Mouse (Mus musculus) frontal cortex, postnatal 10 days (tissue): Measurements from ENCODE around the gene Gstm5.
"Not testable (repeated sequence)": the region's sequence is repeated elsewhere in the genome, so short reads cannot be mapped to it uniquely, and the experiment has no call there.

Experiments used
- DNase-seq, 2 experiments: peaks; one replicate each; pipeline ENCODE4 v3.0.0; 2022; ENCODE audit warnings: low spot score in 2 of 2, mixed read lengths in 1 of 2

Gene Gstm5

DNA sequence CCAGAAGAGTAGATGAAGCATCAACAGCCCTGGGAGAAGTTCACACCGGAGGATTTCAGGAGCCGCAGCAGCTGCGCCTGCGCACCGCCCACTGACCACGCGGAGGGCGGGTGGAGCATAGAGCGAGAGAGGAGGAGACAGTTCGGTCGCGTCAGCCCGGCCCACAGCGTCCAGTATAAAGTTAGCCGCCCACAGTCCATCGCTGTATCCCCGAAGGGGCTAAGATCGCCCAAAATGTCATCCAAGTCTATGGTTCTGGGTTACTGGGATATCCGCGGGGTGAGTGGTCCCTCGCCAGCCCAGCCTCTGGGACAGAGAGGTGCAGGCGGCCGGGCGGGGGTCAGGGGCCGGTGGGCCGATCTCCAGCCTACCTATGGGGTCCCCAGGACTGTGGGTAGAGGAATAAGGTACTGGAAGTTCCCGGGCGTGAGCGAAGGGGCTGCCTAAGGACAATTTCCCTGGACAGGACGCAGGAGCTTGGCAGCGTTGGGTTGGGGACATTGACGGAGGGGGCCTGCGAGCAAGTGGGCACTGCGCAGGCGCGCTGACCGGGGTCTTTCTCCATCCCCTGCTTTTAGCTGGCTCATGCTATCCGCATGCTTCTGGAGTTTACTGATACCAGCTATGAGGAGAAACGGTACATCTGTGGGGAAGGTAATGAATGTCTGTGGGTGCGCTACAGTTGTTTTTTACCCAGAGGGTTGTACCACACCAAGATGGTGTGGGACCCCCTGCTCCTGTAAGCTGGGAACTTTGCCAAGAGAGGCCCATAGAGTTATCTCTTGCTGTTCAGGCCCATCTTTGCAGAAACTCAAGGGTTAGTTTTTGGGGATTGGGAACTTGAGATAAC is at the start of gene Gstm5:
Gstm5 (plus strand) TSS at position 102 of the 850 bp plus-strand sequence.
- DNase-seq: peak; percentile 79 to 83

DNA sequence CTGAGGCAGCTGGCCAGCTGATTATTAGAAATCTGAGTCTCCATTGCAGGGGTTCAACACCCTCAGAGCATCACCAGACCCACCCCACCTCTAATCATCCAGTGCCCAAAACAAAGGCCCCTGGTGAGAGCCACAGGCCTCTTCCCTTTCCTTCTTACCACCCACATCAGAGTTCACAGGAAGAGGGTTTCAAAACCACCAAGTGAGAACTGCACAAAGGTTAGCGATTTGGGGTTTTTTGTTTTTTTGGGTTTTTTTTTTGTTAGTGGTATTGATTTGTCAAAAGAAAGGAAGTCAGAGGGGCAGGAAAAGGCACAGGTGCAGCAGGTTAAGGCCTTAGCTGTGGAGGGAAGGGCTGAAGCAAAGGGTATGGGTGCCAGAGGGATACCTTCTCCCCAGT is 49.4 kb upstream of the Gstm5 start:
- DNase-seq: no peak

DNA sequence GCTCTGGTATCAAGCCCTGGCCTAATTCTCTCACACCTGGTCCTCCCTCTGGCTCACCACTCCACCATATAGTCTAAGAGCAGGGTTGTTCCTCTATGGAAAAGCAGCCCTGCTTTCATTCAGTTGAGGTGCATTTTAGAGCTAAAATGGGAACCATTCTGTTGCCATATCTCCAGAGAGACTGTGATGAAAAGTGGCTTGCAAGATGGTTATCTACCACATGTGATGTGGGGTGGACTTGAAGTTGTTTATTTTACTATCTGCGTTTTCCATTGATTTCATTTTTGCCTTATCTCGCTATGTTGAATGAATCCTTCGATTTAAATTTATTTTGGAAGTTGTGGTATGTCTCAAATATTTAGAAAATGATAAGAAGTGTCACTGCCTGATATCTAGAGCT is 48.8 kb upstream of the Gstm5 start:
- DNase-seq: no peak

DNA sequence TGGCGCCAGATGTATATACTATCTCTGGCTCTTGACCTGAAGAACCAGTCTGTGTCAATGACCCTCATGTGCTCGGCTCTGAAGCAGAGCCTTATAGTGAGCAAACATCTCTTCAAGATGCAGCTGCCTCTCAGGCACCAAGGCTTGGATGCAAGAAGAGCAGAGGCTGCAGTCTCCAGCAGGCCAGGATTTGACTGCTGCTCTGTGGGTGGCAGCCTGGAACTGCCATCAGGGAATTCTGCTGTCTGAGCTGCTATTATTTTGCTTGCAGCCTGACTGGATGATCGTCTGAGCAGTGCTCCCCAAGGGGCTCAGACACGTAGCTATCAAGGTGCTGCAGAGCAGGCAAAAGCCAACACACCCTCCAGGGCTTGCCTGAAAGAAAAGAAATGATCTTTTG is 47.5 kb upstream of the Gstm5 start:
- no peak for DNase-seq

DNA sequence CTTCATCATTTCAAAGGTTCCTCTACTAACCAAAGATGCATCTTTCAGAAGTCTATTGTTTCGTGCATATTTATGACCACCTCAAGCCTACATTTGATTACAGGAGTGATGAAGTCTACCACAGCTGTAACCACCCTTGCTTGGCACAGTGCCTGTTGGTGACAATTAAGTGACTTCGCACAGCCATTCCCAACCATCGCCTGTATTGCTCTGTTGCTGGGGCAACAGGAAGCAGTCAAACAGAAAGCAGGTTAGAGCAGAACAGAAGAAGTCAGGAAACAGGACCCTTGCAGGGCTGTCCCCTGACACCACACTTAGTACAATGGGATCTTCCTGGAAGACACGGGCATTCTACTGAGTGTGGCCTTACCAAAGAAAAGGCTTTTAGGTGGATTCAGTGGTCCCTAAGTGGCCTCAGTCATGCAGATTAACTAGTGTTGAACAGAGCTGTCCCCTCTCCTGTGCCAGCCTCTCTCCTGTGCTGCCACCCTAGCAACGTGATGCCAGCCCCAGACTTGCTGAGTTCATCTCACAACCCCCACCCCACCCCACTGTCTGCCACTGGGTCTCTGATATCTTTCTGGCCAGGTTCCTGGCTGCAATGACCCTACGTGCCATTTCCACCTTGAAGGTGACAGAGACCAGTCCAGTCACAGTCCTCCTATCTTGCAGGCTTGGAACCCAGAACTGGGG is 46.5 kb upstream of the Gstm5 start:
- no peak for DNase-seq

DNA sequence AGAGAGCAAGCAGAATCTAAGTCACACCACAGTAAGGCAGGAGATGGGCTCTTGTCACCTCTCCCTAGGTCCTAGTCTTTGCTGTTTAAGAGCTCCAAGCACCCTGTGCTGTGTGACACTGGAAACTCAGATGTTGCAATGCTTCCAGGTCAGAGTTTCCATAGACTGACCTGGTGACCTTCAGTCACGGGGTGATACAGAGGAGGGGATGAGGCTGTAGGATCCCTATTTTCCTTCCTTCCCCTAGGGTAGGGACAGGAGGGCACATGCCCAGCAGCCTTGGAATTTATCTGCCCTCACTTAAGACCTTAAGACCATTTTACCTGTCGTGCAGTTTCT is 46.0 kb upstream of the Gstm5 start:
- no peak for DNase-seq

DNA sequence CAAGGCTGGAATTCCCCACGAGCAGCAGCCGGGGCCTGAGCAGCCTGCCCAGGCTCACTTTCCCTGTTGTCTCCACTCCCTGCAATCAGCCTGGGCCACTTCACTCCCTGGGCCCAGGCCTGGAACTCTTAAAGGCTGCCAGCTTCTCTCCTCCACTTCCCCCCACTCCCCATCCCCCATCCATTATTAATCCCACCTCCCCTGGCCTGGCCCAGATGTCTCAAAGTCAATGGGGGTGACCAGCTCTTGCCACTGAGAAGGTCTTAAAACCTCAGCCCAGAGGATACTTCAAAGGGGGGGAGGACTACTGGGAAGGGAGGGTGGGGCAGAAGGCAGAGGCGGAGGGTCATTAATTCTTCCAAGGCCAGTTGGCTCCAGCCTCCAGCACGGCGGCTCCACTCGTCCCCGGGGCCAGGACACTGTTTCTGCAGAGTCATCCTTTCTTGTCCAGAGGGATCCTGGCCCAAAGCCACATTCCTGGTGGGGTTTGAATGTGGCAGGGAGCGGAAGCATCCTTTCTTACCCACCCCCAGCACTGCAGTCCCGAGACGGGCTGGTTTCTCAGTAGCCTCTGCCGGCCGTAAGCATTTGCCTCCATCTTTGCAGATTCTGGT is 45.1 kb upstream of the Gstm5 start:
- no peak for DNase-seq

DNA sequence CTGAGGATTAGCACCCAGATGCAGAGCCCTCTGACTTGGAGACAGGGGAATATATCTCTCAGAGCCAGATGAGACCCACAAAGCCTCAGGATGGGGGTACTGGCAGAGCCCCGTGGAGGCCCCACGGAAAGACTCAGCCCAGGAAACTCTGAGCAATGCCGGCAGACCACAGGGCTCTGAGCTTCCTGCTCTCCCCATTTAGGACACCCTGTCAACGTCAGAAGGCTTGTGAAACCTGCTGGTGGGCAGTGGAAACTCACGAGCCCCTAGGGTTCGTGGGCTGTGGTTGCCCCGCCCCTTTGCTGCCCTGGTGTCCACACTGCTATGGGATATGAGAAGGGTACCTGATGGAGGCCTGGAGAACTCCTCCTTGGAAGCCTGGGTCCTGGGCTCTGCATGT is 42.8 kb upstream of the Gstm5 start:
- DNase-seq: no peak

DNA sequence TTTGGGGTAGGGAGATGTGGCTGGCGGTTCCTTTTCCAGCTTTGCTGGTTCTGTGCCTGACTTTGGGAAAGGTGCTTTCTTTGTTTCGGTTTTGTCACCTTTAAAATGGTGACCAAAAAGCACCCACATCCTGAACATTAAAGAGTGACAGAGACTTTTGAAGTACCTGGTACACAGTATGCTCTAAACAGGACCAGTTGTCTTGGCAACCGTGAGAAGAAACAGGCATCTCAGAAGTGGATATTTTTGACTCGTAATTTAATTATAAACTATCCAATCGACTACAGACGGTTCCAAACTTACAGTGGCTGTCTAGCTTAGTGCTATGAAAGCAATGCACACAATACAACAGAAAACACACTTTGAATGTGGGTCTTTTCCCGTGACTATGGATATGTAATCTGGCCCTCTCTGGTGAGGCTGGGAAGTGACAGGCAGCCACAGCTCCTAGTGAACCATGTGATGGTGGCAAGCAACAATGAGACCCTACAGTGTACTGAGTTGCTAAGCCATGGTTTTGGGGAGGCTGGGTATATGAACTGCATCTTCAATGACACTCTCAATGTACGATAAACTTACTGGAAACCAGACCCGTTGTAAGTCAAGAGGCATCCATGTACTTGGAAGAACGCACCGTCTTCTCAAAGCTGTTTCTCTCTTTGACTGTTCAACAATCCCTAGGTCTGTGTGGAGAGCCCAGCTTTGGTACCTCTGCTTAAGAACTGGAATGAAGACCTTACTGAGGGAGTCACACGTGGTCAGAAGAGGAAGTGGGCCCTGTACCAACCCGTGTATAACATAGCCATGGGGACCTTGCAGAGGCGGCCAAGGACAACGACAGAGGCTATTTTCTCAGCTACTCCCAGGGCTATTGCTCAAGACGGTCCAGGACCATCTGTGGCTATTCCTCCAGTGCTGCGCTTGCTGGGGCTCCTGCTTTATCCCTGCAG is 42.1 kb upstream of the Gstm5 start:
- no peak for DNase-seq

DNA sequence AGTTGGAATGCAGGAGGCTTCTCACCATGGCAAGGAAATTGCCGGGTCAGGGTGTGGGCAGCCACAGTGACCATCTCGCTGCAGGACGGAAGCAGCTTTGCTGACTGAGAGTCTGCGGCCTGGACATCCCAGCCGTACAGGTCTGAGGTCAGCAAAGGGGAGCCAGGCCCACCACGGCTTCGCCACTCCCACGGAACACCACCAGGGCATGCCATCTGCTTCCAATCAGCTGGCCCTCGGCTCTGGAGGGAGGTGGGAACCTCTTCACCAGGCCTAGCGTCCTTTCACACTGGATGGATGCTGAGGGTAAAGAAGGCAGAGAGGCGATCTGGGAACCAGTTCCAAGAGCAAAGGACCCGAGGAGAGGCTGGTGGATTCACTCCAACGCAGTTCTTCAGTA is 40.3 kb upstream of the Gstm5 start:
- DNase-seq: no peak

DNA sequence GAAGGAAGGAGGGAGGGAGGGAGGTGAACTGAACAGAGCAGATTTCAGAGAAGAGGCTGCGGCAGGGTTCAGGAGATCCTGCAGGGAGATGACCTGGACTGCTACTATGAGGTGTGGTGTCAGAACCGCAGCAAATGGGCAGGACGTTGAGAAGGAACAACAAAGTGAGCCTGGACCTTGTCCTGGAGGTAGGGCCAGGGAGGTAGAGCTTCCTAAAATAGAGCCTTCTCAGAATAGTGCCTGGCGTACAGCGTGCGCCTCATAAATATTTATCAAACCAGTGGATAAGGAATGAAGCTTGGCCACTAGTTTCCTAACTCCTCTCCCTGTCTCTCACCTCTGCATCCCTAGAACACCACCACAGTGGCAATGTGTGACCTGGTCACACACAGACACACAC is 38.0 kb upstream of the Gstm5 start:
- DNase-seq: no peak

DNA sequence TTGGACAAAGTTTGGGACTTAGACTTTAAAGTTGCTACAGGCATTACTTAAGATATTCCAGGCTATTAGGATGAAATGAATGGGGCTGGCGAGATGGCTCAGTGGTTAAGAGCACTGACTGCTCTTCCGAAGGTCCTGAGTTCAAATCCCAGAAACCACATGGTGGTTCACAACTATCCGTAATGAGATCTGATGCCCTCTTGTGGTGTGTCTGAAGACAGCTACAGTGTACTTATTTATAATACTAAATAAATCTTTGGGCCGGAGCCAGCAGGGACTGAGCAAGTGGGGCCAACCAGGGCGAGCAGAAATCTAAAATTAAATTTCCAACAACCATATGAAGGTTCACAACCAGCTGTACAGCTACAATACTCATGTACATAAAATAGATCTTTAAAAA is 34.1 kb upstream of the Gstm5 start:
- DNase-seq: not testable (repeated sequence)

DNA sequence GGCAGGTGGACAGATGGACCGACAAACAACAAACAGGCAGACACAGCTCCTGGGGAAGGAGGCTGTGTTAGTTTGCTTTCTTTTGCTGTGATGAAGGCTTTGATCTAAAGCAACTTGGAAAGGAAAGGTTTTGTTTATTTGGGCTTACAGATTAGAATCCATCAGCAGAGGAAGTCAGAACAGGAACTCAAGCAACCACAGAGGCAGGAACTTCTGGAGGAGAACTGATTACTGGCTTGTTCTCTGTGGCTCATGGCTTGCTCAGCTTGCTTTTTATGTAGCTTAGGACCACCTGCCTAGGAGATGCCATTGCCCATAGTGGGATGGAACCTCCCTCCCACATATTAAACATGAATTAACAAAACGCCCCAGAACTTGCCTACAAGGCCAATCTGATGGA is 33.1 kb upstream of the Gstm5 start:
- no peak for DNase-seq

DNA sequence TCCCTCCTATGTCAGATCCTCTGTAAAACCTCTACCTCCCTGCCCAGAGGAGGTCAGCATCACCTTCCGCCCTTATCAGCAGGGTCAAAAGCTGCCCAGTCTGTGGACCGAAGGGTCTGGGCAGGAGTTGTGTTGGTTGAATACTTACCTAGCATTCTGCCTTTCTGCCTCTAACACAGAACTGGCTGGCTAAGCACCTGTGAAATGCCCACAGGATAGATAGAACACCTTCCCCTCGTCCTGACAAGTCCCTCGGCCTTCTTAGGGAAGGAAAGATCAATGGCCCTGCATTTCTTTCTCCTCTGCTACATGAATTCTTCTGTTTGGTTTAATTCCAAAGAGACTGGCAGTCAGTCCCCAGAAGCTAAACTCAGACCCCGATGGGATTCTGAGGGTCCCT is 32.1 kb upstream of the Gstm5 start:
- DNase-seq: no peak

DNA sequence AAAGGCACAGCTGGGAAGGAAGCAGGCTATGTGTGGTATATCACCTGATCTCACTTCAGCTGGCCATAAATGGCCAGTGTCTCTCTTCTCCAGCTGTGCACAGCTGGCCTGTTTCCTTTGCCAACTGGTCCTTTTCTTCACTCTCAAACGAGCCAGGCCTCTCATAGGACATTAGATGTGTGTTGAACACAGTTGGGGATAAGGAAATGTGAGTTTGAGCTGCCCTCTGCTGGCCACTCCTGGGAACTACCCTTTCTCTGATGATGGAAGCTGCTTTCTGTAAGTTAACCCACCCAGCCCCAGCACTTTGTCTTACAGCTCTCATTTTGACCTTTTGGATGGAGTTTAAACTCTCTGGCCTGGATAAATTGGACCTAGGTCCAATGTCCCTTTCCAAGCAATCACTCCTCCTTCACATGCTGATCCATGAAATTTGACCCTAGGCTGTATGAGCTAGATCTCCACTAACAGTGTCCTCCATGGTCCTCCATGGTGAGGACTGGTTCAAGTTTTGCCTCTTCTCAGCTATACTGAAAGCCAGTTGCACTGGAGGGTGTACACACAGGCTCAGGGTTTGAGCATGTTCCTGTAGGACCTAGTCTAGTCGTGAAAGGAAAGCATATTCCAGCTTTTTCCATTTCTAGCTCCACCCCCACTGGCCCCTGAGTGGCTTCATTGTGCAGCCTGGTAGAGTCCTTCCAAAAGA is 31.6 kb upstream of the Gstm5 start:
- peak; percentile 82 to 91 for DNase-seq

DNA sequence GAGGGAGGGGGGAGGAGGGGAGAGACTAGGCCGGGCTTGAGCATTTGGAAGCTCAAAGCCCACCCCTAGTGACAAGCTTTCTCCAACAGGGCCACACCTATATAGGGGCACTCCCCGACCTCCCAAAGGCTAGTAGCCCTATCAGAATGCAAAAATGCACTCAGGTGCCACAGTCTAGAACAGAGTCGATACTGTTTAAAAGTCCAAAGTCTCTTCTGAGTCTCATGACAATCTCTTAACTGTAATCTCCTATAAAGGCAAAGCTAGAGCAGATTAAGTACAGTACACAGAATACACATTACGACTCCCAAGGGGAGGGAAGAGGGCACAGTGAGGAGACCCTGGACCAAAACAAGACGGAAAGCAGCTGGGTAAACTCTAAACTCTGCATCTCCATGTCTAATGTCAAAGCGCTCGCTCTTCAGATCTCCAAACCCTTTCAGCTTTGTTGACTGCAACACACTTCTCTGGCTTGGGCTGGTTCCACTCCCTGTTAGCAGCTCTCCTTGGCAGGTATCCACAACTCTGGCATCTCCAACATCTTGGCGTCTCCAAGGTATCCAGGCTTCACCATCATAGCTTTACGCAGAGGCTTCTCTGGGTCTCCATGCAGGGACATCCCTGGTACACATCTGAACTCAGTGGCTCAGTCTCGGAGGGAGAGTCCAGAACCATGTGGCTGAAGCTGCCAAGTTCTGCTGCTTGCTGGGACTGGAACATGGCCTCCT is 30.1 kb upstream of the Gstm5 start:
- no peak for DNase-seq

DNA sequence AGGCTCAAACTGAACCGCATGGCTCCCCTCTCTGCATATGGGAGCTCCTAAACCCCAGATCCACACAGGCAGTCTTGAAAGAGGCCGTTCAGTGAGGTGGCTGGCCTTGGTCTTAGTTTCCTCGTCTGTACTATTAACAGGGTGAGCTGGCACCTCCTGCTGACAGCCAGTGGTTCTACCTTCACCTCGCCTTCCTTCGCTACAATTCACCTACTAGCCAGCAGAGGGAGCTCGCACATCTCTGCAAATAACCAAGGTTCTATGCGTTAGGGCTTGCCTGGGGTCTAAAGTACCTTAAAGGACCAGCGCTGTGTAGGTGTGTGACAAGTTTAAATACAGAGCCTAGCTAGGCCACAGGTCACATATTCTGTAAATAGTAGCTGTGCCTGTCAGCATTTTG is 28.5 kb upstream of the Gstm5 start:
- peak; percentile 64 to 84 for DNase-seq

DNA sequence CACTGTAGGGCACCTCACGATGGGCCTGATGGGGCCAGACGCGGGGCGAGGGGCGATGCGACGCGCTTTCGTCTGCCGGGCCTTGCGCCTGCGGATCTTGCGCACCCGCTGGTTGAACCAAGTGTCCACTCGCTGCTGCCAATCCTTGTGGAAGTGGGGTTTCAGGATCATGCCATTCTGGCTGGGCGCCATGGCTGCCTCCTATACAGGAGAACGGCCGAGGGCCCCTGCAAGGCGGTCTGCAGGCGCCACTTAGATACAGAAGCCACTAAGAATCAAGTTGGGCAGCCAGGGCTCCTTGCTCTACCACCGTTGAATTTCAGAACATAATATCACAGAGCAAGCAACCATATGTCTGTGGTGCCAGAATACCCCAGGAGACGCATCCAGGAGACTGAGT is 27.2 kb upstream of the Gstm5 start:
- no peak for DNase-seq

DNA sequence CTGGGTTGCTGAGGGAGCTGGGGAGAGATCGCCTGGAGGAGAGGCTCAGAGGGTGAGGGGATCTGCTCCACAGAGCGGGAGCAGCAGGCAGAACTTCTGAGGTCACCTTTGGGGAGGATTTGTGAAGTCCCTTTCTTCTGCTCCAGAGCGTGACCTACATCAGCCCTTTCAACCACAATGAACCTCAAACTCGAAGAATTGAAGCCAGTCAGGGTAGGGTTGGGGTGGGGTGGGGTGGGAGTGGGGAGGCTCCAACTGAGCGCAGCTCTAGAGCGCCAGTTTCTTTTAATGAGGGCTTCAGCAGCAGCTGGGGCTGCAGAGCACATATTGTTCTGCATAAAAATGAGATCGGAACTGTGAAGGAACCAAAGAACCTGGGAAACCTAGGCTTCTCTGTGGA is 26.5 kb upstream of the Gstm5 start:
- peak in 1 of 2 experiments; percentile 44 for DNase-seq

DNA sequence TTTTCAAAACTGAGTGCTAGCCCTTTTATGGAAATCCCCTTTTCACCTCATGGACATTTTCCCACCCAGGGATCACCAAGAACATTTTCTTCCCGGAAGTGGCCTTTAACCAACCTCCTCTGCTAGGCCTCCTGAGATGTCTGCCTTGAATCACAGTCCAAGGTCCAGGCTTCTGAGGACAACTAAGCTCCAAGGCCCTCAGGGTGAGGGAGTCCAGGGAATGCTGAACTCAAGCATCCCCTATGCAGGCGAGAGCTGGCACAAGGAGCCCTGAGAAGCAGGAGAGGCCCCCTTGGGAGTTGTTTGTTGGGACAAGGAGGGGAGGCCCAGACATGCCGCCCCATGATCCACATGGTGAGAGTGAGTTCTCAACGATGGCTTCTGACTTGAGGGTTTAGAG is 25.7 kb upstream of the Gstm5 start:
- no peak for DNase-seq
